Mouse (Mus musculus): Measurements from ENCODE around the gene Ccnc.

DNA sequence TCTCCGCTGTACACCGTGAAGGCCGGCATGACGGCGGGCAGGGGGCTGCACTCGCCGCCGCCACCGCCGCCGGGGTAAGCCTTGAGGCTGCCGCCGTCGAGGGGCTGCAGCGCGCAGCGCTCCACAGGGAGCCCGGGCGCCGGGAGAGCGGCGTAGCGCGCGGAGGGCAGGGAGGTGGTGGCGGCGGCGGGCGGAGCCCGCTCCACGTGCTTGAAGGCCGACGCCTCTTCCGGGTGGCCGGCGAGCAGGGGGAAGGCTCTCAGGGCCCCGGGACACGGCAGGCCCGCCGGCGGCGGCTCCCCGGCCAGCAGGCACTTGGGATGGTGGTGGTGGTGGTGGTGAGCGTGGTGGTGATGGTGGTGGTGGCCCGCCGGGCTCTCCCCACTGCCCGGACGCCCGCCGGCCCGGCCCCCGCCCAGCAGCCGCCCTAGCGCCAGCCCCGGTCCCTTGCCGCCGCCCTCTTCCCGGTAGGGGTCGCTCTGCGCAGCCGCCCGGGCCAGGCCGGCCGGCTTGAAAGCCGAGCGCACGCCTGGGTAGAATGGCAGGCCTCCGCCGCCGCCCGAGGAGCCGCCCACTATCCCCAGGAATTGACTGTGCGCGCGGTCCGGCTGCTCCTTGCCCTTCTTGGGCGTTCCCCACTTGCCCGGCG is 48.4 kb upstream of the Ccnc start:
- TF ChIP-seq CTCF (IDR thresholded peaks at IDR 0.05; ENCODE audit: low read depth, low read length) (no peak), POLR2A (IDR thresholded peaks at IDR 0.05; ENCODE audit: extremely low read depth, insufficient read depth, low read length) (no peak)

All from liver, adult 2 months (tissue).